Mouse (Mus musculus): Measurements from ENCODE around the gene Vgf.
A peak's percentile ranks its signal among the peaks of the same experiment; 100 is the strongest.

Gene Vgf

GRCm38 (mm10) chr5:137030416-137030810, 4.2 kb downstream of the Vgf start:
- DNase-seq (ENCODE audit: low spot score), result peak; percentile 55

- no peak for DNase-seq (ENCODE audit: low spot score)
Observed at GRCm38 (mm10) chr5:137031076-137032032, 5.2 kb downstream of the Vgf start.

GRCm38 (mm10) chr5:137032033-137032421, 5.8 kb downstream of the Vgf start:
- peak; percentile 54 for DNase-seq (ENCODE audit: low spot score)

GRCm38 (mm10) chr5:137032641-137033074, 6.5 kb downstream of the Vgf start:
- DNase-seq (ENCODE audit: low spot score), result peak; percentile 75

GRCm38 (mm10) chr5:137036211-137036610, 10.0 kb downstream of the Vgf start:
- no peak for DNase-seq (ENCODE audit: low spot score)

GRCm38 (mm10) chr5:137039453-137039852, 13.3 kb downstream of the Vgf start:
- no peak for DNase-seq (ENCODE audit: low spot score)

- no peak for DNase-seq (ENCODE audit: low spot score)
Observed at GRCm38 (mm10) chr5:137041442-137041841, 15.2 kb downstream of the Vgf start.

GRCm38 (mm10) chr5:137043997-137044396, 17.8 kb downstream of the Vgf start:
- DNase-seq (ENCODE audit: low spot score), result no peak

GRCm38 (mm10) chr5:137045402-137046323, 19.5 kb downstream of the Vgf start, which contains the start of gene Ap1s1:
Gene Ap1s1, minus strand, starts transcription at chr5:137046135.
- DNase-seq (ENCODE audit: low spot score), result peak; percentile 97

GRCm38 (mm10) chr5:137046324-137046718, 20.1 kb downstream of the Vgf start:
- no peak for DNase-seq (ENCODE audit: low spot score)

GRCm38 (mm10) chr5:137046991-137047390, 20.8 kb downstream of the Vgf start:
- no peak for DNase-seq (ENCODE audit: low spot score)

GRCm38 (mm10) chr5:137051125-137051524, 24.9 kb downstream of the Vgf start:
- no peak for DNase-seq (ENCODE audit: low spot score)

GRCm38 (mm10) chr5:137051914-137052505, 25.8 kb downstream of the Vgf start:
- no peak for DNase-seq (ENCODE audit: low spot score)

GRCm38 (mm10) chr5:137054299-137054698, 28.1 kb downstream of the Vgf start:
- DNase-seq (ENCODE audit: low spot score), result no peak

- DNase-seq (ENCODE audit: low spot score), result no peak
Observed at GRCm38 (mm10) chr5:137054873-137055272, 28.7 kb downstream of the Vgf start.

- DNase-seq (ENCODE audit: low spot score), result peak; percentile 60
Observed at GRCm38 (mm10) chr5:137061809-137062481, 35.8 kb downstream of the Vgf start.

GRCm38 (mm10) chr5:137062601-137063000, 36.4 kb downstream of the Vgf start:
- DNase-seq (ENCODE audit: low spot score), result no peak

- no peak for DNase-seq (ENCODE audit: low spot score)
Observed at GRCm38 (mm10) chr5:137065454-137065853, 39.3 kb downstream of the Vgf start.

- no peak for DNase-seq (ENCODE audit: low spot score)
Observed at GRCm38 (mm10) chr5:137065923-137066322, 39.7 kb downstream of the Vgf start.

- no peak for DNase-seq (ENCODE audit: low spot score)
Observed at GRCm38 (mm10) chr5:137068711-137069110, 42.5 kb downstream of the Vgf start.

- DNase-seq (ENCODE audit: low spot score), result no peak
Observed at GRCm38 (mm10) chr5:137070881-137071605, 44.9 kb downstream of the Vgf start.

Data from layer of hippocampus, adult 11-12 months (tissue).